Mouse (Mus musculus): ENCODE data around the gene Uap1l1. TPM values are rescaled to one million over a fixed set of nuclear protein-coding genes. Genes with fewer than 3 reads are reported as not detected.

Uap1l1 gene
- polyA plus RNA-seq, 1 experiment from 2014 or later = 17.8 TPM

- no peak overlapping the region for H3K9ac ChIP-seq (ENCODE audit: low read depth, low read length)
- DNase-seq (ENCODE audit: low spot score) = no peak
- H3K4me1 ChIP-seq (replicated peaks; ENCODE audit: control insufficient read depth, insufficient read depth, low read length) = peaks cover 11% of the 10 kb centered on the region
- no peak overlapping the region for H3K4me2 ChIP-seq
- 72% methylated on average over 4 of the region's 4 CpGs for WGBS
- no peaks in the 10 kb centered on the region for H3K36me3 ChIP-seq (ENCODE audit: control insufficient read depth, insufficient read depth, low read length)
- no peak overlapping the region for H3K27ac ChIP-seq (ENCODE audit: low read depth, low read length)
- no peak for ATAC-seq (replicated peaks; ENCODE audit: low FRiP score)
- H3K27me3 ChIP-seq (replicated peaks; ENCODE audit: control insufficient read depth, insufficient read depth, low read length) = no peaks in the 10 kb centered on the region; the same call in none of the 2 replicates
- no peak overlapping the region for H3K4me3 ChIP-seq (ENCODE audit: low read depth, low read length)
- H3K9me3 ChIP-seq (ENCODE audit: control insufficient read depth, low read length) = no peaks in the 10 kb centered on the region
These were observed 5.6 kb downstream of the Uap1l1 start for GRCm38 (mm10) chr2:25359848-25360247.

DNA sequence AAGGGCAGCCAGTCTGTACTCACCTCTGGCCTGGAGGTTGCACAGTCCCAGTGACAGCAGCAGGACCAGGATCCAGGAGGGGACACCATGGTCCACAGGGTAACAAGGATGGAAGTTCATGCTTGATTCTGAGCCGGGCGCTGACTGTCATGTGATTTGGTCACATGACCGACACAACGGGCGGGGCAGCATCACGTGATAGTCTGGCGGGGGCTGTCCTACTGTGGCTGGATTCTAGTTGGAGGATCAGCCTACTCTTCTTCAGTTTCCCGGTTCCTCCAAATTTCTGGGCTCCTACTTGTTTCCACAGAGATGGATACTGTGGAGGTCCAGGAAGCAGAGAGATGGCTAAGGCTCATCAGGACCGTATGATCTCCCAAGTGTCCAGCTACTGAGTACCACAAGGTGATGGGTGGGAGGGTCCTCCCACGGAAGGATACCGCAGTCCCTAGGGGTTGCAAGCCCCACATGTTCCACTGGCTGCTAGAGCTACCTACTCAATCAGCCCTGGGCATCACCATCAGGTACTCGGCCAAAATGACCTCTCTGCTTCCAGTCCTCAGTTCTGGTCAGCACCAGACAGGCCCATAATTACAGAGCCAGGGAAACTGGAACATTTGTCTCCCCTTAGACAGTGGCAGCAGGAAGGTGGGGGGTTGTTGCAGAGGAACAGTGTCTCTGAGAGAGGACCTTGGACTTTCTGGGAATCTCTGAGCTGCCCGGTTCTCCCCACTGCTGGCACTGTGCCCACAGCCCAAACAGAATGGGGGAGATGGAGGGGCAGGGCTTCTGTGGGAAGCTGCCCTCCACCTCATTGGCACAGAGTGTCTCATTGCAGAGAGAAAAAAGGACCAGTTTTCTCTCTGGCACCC is 9.0 kb downstream of the Uap1l1 start, which contains the start of gene Dpp7:
Gene Dpp7 (minus strand): TSS at position 152 of the 872 bp plus-strand sequence.
- peak within 1 kb of the TSS; percentile 68 for H3K4me3 ChIP-seq (ENCODE audit: low read depth, low read length)
- no peak within 1 kb of the TSS for H3K27ac ChIP-seq (ENCODE audit: low read depth, low read length)
- H3K36me3 ChIP-seq (ENCODE audit: control insufficient read depth, insufficient read depth, low read length) = no peaks in the 10 kb centered on the region; the same call in 1 of the 2 replicates
- H3K9ac ChIP-seq (ENCODE audit: low read depth, low read length) = peak within 1 kb of the TSS; percentile 67
- DNase-seq (ENCODE audit: low spot score) = peak; percentile 90
- peaks cover 11% of the 10 kb centered on the region for H3K4me1 ChIP-seq (replicated peaks; ENCODE audit: control insufficient read depth, insufficient read depth, low read length)
- no peaks in the 10 kb centered on the region for H3K9me3 ChIP-seq (ENCODE audit: control insufficient read depth, low read length)
- ATAC-seq (replicated peaks; ENCODE audit: low FRiP score) = peak; percentile 80
- WGBS = 6% methylated on average over 13 of the region's 13 CpGs
- H3K27me3 ChIP-seq (replicated peaks; ENCODE audit: control insufficient read depth, insufficient read depth, low read length) = no peaks in the 10 kb centered on the region
- H3K4me2 ChIP-seq = peak within 1 kb of the TSS; percentile 95

GRCm38 (mm10) chr2:25355419-25356066 is 9.9 kb downstream of the Uap1l1 start:
- peak overlapping the region; percentile 95 for H3K4me2 ChIP-seq
- no peak overlapping the region for H3K27ac ChIP-seq (ENCODE audit: low read depth, low read length)
- no peak for ATAC-seq (replicated peaks; ENCODE audit: low FRiP score)
- DNase-seq (ENCODE audit: low spot score) = no peak
- peaks cover 11% of the 10 kb centered on the region for H3K4me1 ChIP-seq (replicated peaks; ENCODE audit: control insufficient read depth, insufficient read depth, low read length)
- H3K36me3 ChIP-seq (ENCODE audit: control insufficient read depth, insufficient read depth, low read length) = peaks cover 8% of the 10 kb centered on the region
- H3K27me3 ChIP-seq (replicated peaks; ENCODE audit: control insufficient read depth, insufficient read depth, low read length) = no peaks in the 10 kb centered on the region
- 37% methylated on average over 18 of the region's 18 CpGs for WGBS
- H3K9ac ChIP-seq (ENCODE audit: low read depth, low read length) = peak overlapping the region; percentile 58
- H3K9me3 ChIP-seq (ENCODE audit: control insufficient read depth, low read length) = no peaks in the 10 kb centered on the region
- peak overlapping the region; percentile 68 for H3K4me3 ChIP-seq (ENCODE audit: low read depth, low read length)

DNA sequence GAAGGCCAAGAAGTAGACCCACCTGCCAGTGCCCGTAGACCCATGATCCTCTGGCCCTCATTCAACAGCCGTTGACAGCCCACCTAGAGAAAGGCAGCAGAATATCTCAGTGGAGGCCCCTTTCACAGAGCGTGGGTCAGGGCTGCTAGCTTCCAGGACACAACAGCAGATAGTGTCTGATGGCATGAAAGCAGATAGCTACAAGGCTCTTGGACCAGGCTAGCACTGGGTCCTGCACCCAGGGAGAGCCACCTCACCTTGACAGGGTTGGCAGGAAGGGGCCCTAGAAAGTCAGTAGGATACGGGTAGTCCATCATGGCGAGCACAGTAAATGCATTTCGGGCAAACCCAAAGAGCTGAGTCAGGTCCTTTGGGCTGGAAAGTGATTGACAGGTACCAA is 11.3 kb downstream of the Uap1l1 start:
- Histone ChIP-seq H3K4me1 (replicated peaks; ENCODE audit: control insufficient read depth, insufficient read depth, low read length) (peaks cover 11% of the 10 kb centered on the region), H3K27me3 (replicated peaks; ENCODE audit: control insufficient read depth, insufficient read depth, low read length) (no peaks in the 10 kb centered on the region), H3K4me3 (ENCODE audit: low read depth, low read length) (no peak overlapping the region), H3K36me3 (ENCODE audit: control insufficient read depth, insufficient read depth, low read length) (peaks cover 21% of the 10 kb centered on the region), H3K27ac (ENCODE audit: low read depth, low read length) (no peak overlapping the region), H3K9ac (ENCODE audit: low read depth, low read length) (no peak overlapping the region), H3K4me2 (no peak overlapping the region), H3K9me3 (ENCODE audit: control insufficient read depth, low read length) (no peaks in the 10 kb centered on the region)
- DNase-seq (ENCODE audit: low spot score) (no peak), ATAC-seq (replicated peaks; ENCODE audit: low FRiP score) (no peak)
- WGBS = 79% methylated on average over 6 of the region's 6 CpGs

DNA sequence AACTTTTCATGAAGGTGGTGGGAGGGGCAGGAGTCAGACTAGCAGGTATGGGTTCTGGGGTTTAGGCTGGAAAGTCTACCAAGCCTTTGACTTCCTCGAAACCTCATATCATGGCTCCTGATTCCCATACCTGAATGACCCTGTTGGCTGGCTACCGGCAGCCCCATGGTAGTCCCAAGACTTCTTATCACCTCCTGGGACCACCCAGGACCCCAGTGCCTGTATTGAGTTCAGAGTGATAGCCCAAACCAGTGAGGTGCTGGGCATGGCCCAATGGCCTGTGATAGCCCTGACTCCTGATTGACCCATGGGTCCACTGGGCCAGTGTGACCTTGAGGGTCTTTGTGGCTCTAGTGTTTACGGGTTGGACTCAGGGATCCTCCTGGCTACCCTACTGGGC is 14.8 kb downstream of the Uap1l1 start:
- Histone ChIP-seq H3K4me1 (replicated peaks; ENCODE audit: control insufficient read depth, insufficient read depth, low read length) (peaks cover 4% of the 10 kb centered on the region; the same call in 1 of the 2 replicates), H3K27ac (ENCODE audit: low read depth, low read length) (no peak overlapping the region), H3K9ac (ENCODE audit: low read depth, low read length) (no peak overlapping the region), H3K4me3 (ENCODE audit: low read depth, low read length) (no peak overlapping the region), H3K36me3 (ENCODE audit: control insufficient read depth, insufficient read depth, low read length) (peaks cover 48% of the 10 kb centered on the region), H3K27me3 (replicated peaks; ENCODE audit: control insufficient read depth, insufficient read depth, low read length) (no peaks in the 10 kb centered on the region), H3K9me3 (ENCODE audit: control insufficient read depth, low read length) (no peaks in the 10 kb centered on the region), H3K4me2 (no peak overlapping the region)
- 88% methylated on average over 3 of the region's 3 CpGs for WGBS
- ATAC-seq (replicated peaks; ENCODE audit: low FRiP score) (no peak), DNase-seq (ENCODE audit: low spot score) (no peak)

DNA sequence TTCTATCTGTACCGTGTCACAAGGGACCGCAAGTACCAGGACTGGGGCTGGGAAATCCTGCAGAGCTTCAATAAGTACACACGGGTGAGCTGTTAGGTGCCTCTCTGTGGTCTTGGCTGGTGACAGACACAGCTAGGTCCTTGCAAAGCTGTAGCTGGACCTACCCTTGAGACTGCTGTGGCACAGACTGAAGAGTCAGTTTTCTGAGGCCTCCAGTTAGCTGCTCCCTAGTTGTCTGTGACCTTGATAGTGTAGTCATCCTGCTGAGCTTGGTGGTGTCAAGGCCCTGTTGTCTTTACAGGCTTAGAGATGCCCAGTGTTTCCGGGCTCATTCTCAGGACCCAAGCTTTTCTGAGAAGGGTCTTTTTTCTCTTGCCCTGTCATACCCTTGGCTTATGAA is 16.0 kb downstream of the Uap1l1 start:
- Histone ChIP-seq H3K4me3 (ENCODE audit: low read depth, low read length) (no peak overlapping the region), H3K4me2 (no peak overlapping the region), H3K27me3 (replicated peaks; ENCODE audit: control insufficient read depth, insufficient read depth, low read length) (no peaks in the 10 kb centered on the region), H3K9ac (ENCODE audit: low read depth, low read length) (no peak overlapping the region), H3K27ac (ENCODE audit: low read depth, low read length) (no peak overlapping the region), H3K36me3 (ENCODE audit: control insufficient read depth, insufficient read depth, low read length) (peaks cover 58% of the 10 kb centered on the region), H3K9me3 (ENCODE audit: control insufficient read depth, low read length) (no peaks in the 10 kb centered on the region), H3K4me1 (replicated peaks; ENCODE audit: control insufficient read depth, insufficient read depth, low read length) (no peaks in the 10 kb centered on the region)
- no peak for ATAC-seq (replicated peaks; ENCODE audit: low FRiP score)
- no peak for DNase-seq (ENCODE audit: low spot score)
- WGBS = 95% methylated on average over 4 of the region's 4 CpGs

DNA sequence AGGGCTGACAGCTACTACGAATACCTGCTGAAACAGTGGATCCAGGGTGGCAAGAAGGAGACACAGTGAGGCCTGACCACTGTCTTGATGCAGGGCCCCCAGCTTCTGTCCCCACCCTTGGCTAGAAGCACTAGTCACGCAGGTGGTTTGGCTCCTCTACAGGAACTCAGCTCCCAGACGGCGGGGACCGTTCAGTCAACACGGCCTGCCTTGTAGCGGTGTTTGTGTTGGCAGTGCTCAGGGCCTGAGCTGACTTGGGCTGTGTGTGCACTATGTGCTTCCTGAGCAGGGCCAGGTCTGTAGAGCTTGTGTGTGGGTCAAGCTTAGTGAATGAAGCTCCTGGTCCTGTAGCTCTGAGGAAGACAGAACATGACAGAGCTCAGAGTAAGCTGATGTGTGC is 17.3 kb downstream of the Uap1l1 start:
- Histone ChIP-seq H3K36me3 (ENCODE audit: control insufficient read depth, insufficient read depth, low read length) (peaks cover 68% of the 10 kb centered on the region), H3K27ac (ENCODE audit: low read depth, low read length) (no peak overlapping the region), H3K4me3 (ENCODE audit: low read depth, low read length) (no peak overlapping the region), H3K27me3 (replicated peaks; ENCODE audit: control insufficient read depth, insufficient read depth, low read length) (no peaks in the 10 kb centered on the region), H3K4me1 (replicated peaks; ENCODE audit: control insufficient read depth, insufficient read depth, low read length) (no peaks in the 10 kb centered on the region), H3K9me3 (ENCODE audit: control insufficient read depth, low read length) (no peaks in the 10 kb centered on the region), H3K9ac (ENCODE audit: low read depth, low read length) (no peak overlapping the region), H3K4me2 (no peak overlapping the region)
- no peak for ATAC-seq (replicated peaks; ENCODE audit: low FRiP score)
- WGBS = 91% methylated on average over 7 of the region's 7 CpGs
- no peak for DNase-seq (ENCODE audit: low spot score)

DNA sequence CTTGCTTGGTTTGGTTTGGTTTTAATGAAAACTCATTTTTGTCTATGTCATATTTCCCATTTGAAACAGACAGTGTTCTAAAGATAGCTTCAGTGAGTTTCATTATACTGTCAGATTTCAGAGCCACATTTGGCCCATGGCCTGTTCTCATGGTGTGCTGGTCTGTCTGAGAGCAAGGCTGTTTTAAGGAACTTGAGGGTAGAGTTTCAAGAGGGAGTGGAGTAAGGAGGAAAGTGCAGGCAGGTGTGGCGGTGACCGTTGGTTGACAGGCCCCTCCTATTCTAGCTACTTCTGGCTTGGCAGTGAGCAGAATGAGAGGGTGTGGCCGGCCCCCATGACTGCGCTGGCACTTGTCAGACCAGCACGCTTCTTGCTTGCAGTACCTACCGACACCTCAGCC is 27.2 kb downstream of the Uap1l1 start:
- ATAC-seq (replicated peaks; ENCODE audit: low FRiP score) = no peak
- peaks cover 35% of the 10 kb centered on the region for H3K36me3 ChIP-seq (ENCODE audit: control insufficient read depth, insufficient read depth, low read length)

More for the DNA sequence above, 27.2 kb downstream of the Uap1l1 start:
- 91% methylated on average over 6 of the region's 6 CpGs for WGBS
- DNase-seq (ENCODE audit: low spot score) = no peak
- no peak overlapping the region for H3K4me2 ChIP-seq
- no peaks in the 10 kb centered on the region for H3K9me3 ChIP-seq (ENCODE audit: control insufficient read depth, low read length)
- H3K9ac ChIP-seq (ENCODE audit: low read depth, low read length) = no peak overlapping the region
- no peaks in the 10 kb centered on the region for H3K27me3 ChIP-seq (replicated peaks; ENCODE audit: control insufficient read depth, insufficient read depth, low read length)
- peaks cover 6% of the 10 kb centered on the region for H3K4me1 ChIP-seq (replicated peaks; ENCODE audit: control insufficient read depth, insufficient read depth, low read length)
- no peak overlapping the region for H3K27ac ChIP-seq (ENCODE audit: low read depth, low read length)
- H3K4me3 ChIP-seq (ENCODE audit: low read depth, low read length) = no peak overlapping the region
